Mouse (Mus musculus): Measurements from ENCODE around the gene Itih5. TPM values are rescaled to one million over a fixed set of nuclear protein-coding genes. Genes with fewer than 3 reads are reported as not detected.

Gene Itih5
- polyA plus RNA-seq, 1 experiment, result 2.1 TPM

- H3K36me3 ChIP-seq (ENCODE audit: control insufficient read depth, insufficient read depth, low read length), result no peaks in the 10 kb centered on the region
- 90% methylated on average over 2 of the region's 2 CpGs for WGBS
- H3K4me1 ChIP-seq (ENCODE audit: control insufficient read depth, insufficient read depth, insufficient read length), result no peaks in the 10 kb centered on the region
- DNase-seq (ENCODE audit: low read depth in 1 of 2, low spot score in 2 of 2), result no peak
- H3K4me3 ChIP-seq (ENCODE audit: extremely low read depth, insufficient read depth, insufficient read length), result no peak overlapping the region
- H3K27ac ChIP-seq (ENCODE audit: insufficient read depth, low read length), result no peak overlapping the region
- no peaks in the 10 kb centered on the region for H3K27me3 ChIP-seq (ENCODE audit: control insufficient read depth, insufficient read depth, low read length)
- TF ChIP-seq POLR2A (IDR thresholded peaks at IDR 0.05; ENCODE audit: low read depth, low read length) (no peak), CTCF (IDR thresholded peaks at IDR 0.05; ENCODE audit: extremely low read depth, insufficient read depth, insufficient read length, insufficient replicate concordance) (no peak)
Measured at GRCm38 (mm10) chr2:10252016-10252415, 98.6 kb downstream of the Itih5 start.

- TF ChIP-seq POLR2A (IDR thresholded peaks at IDR 0.05; ENCODE audit: low read depth, low read length), result no peak
- TF ChIP-seq CTCF (IDR thresholded peaks at IDR 0.05; ENCODE audit: extremely low read depth, insufficient read depth, insufficient read length, insufficient replicate concordance), result no peak
- no peak overlapping the region for H3K27ac ChIP-seq (ENCODE audit: insufficient read depth, low read length)
- no peak overlapping the region for H3K4me3 ChIP-seq (ENCODE audit: extremely low read depth, insufficient read depth, insufficient read length)
- WGBS, result 86% methylated on average over 3 of the region's 3 CpGs
- H3K36me3 ChIP-seq (ENCODE audit: control insufficient read depth, insufficient read depth, low read length), result no peaks in the 10 kb centered on the region
- no peaks in the 10 kb centered on the region for H3K4me1 ChIP-seq (ENCODE audit: control insufficient read depth, insufficient read depth, insufficient read length)
- DNase-seq (ENCODE audit: low read depth in 1 of 2, low spot score in 2 of 2), result no peak
- H3K27me3 ChIP-seq (ENCODE audit: control insufficient read depth, insufficient read depth, low read length), result no peaks in the 10 kb centered on the region
Measured at GRCm38 (mm10) chr2:10253351-10253750, 100.0 kb downstream of the Itih5 start.

GRCm38 (mm10) chr2:10256949-10257348 is 103.6 kb downstream of the Itih5 start:
- Histone ChIP-seq H3K4me3 (ENCODE audit: extremely low read depth, insufficient read depth, insufficient read length) (no peak overlapping the region), H3K27ac (ENCODE audit: insufficient read depth, low read length) (no peak overlapping the region), H3K36me3 (ENCODE audit: control insufficient read depth, insufficient read depth, low read length) (no peaks in the 10 kb centered on the region), H3K27me3 (ENCODE audit: control insufficient read depth, insufficient read depth, low read length) (no peaks in the 10 kb centered on the region), H3K4me1 (ENCODE audit: control insufficient read depth, insufficient read depth, insufficient read length) (no peaks in the 10 kb centered on the region)
- WGBS, result 81% methylated on average over 5 of the region's 5 CpGs
- TF ChIP-seq POLR2A (IDR thresholded peaks at IDR 0.05; ENCODE audit: low read depth, low read length), result no peak
- DNase-seq (ENCODE audit: low read depth in 1 of 2, low spot score in 2 of 2), result no peak

- Histone ChIP-seq H3K27ac (ENCODE audit: insufficient read depth, low read length) (no peak overlapping the region), H3K36me3 (ENCODE audit: control insufficient read depth, insufficient read depth, low read length) (no peaks in the 10 kb centered on the region), H3K4me1 (ENCODE audit: control insufficient read depth, insufficient read depth, insufficient read length) (no peaks in the 10 kb centered on the region), H3K27me3 (ENCODE audit: control insufficient read depth, insufficient read depth, low read length) (no peaks in the 10 kb centered on the region), H3K4me3 (ENCODE audit: extremely low read depth, insufficient read depth, insufficient read length) (no peak overlapping the region)
- DNase-seq (ENCODE audit: low read depth in 1 of 2, low spot score in 2 of 2), result no peak
- TF ChIP-seq POLR2A (IDR thresholded peaks at IDR 0.05; ENCODE audit: low read depth, low read length), result no peak
- no peak for TF ChIP-seq CTCF (IDR thresholded peaks at IDR 0.05; ENCODE audit: extremely low read depth, insufficient read depth, insufficient read length, insufficient replicate concordance)
- WGBS, result 27% methylated on average over 5 of the region's 5 CpGs
Measured at GRCm38 (mm10) chr2:10258312-10258711, 104.9 kb downstream of the Itih5 start.

- no peaks in the 10 kb centered on the region for H3K27me3 ChIP-seq (ENCODE audit: control insufficient read depth, insufficient read depth, low read length)
- WGBS, result 87% methylated on average over 5 of the region's 5 CpGs
- no peak overlapping the region for H3K4me3 ChIP-seq (ENCODE audit: extremely low read depth, insufficient read depth, insufficient read length)
- TF ChIP-seq POLR2A (IDR thresholded peaks at IDR 0.05; ENCODE audit: low read depth, low read length) (no peak), CTCF (IDR thresholded peaks at IDR 0.05; ENCODE audit: extremely low read depth, insufficient read depth, insufficient read length, insufficient replicate concordance) (no peak)
- no peaks in the 10 kb centered on the region for H3K4me1 ChIP-seq (ENCODE audit: control insufficient read depth, insufficient read depth, insufficient read length)
- DNase-seq (ENCODE audit: low read depth in 1 of 2, low spot score in 2 of 2), result no peak
- no peak overlapping the region for H3K27ac ChIP-seq (ENCODE audit: insufficient read depth, low read length)
- no peaks in the 10 kb centered on the region for H3K36me3 ChIP-seq (ENCODE audit: control insufficient read depth, insufficient read depth, low read length)
Measured at GRCm38 (mm10) chr2:10260109-10260508, 106.7 kb downstream of the Itih5 start.

GRCm38 (mm10) chr2:10261337-10261736 is 108.0 kb downstream of the Itih5 start:
- Histone ChIP-seq H3K27ac (ENCODE audit: insufficient read depth, low read length) (no peak overlapping the region), H3K4me3 (ENCODE audit: extremely low read depth, insufficient read depth, insufficient read length) (no peak overlapping the region), H3K4me1 (ENCODE audit: control insufficient read depth, insufficient read depth, insufficient read length) (no peaks in the 10 kb centered on the region), H3K36me3 (ENCODE audit: control insufficient read depth, insufficient read depth, low read length) (no peaks in the 10 kb centered on the region), H3K27me3 (ENCODE audit: control insufficient read depth, insufficient read depth, low read length) (no peaks in the 10 kb centered on the region)
- no peak for DNase-seq (ENCODE audit: low read depth in 1 of 2, low spot score in 2 of 2)
- no peak for TF ChIP-seq POLR2A (IDR thresholded peaks at IDR 0.05; ENCODE audit: low read depth, low read length)
- TF ChIP-seq CTCF (IDR thresholded peaks at IDR 0.05; ENCODE audit: extremely low read depth, insufficient read depth, insufficient read length, insufficient replicate concordance), result no peak
- 61% methylated on average over 5 of the region's 5 CpGs for WGBS

- WGBS, result 33% methylated on average over 5 of the region's 5 CpGs
- no peaks in the 10 kb centered on the region for H3K36me3 ChIP-seq (ENCODE audit: control insufficient read depth, insufficient read depth, low read length)
- no peaks in the 10 kb centered on the region for H3K4me1 ChIP-seq (ENCODE audit: control insufficient read depth, insufficient read depth, insufficient read length)
- no peaks in the 10 kb centered on the region for H3K27me3 ChIP-seq (ENCODE audit: control insufficient read depth, insufficient read depth, low read length)
- H3K4me3 ChIP-seq (ENCODE audit: extremely low read depth, insufficient read depth, insufficient read length), result no peak overlapping the region
- DNase-seq (ENCODE audit: low read depth in 1 of 2, low spot score in 2 of 2), result no peak
- TF ChIP-seq CTCF (IDR thresholded peaks at IDR 0.05; ENCODE audit: extremely low read depth, insufficient read depth, insufficient read length, insufficient replicate concordance), result no peak
- no peak for TF ChIP-seq POLR2A (IDR thresholded peaks at IDR 0.05; ENCODE audit: low read depth, low read length)
- H3K27ac ChIP-seq (ENCODE audit: insufficient read depth, low read length), result no peak overlapping the region
Measured at GRCm38 (mm10) chr2:10262722-10263121, 109.4 kb downstream of the Itih5 start.
